Mouse (Mus musculus): ENCODE measurements around the gene Glyr1.

DNA sequence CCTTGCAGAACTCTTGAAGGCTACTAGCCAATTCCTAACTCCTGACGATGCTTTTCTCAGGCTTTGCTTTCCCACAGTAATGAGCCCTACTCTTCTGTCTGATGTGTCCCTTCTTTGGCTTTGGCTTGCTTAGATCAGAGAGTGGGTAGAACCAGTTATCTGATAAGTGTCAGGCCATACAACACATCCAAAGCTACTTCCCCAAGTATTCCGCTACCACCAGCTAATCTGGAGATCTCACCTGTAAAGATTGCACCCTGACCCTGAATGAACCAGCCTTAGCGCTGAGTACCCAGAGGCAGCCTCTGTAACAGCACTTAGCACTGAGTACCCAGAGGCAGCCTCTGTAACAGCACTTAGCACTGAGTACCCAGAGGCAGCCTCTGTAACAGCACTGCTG is 4.3 kb downstream of the Glyr1 start:
- TF ChIP-seq CTCF (conservative IDR thresholded peaks at IDR 0.05; ENCODE audit: insufficient read depth, insufficient read length, low read depth, low read length) (no peak), POLR2A (IDR thresholded peaks at IDR 0.05; ENCODE audit: low read depth, low read length) (no peak)

Measured in kidney, adult 2 months (tissue).